Mouse (Mus musculus) common myeloid progenitor, adult 5-6 weeks (primary cell): ENCODE measurements around the gene Sigirr. TPM values are rescaled to one million over a fixed set of nuclear protein-coding genes. Genes with fewer than 3 reads are reported as not detected.

Experiments
- total RNA-seq: library from RNA; stranded (forward); fragments of 200-1000, 187-1606 nt; gene quantifications from 2 replicates; pipeline ENCODE4 v1.2.3, GENCODE M21; 2017

Gene Sigirr
- total RNA-seq, 1 experiment from 2014 or later, result 17.7 TPM

Other genes with a start within 250 kb of the Sigirr start
- gene Gm45785, start 244.2 kb downstream of the Sigirr start, total RNA-seq, result 0.50 TPM in 1 of 2 replicates, not detected in the other
- gene Ric8a, start 243.6 kb downstream of the Sigirr start, total RNA-seq, result 36.0 and 38.0 TPM in 2 replicates
- 13.8 and 24.0 TPM in 2 replicates for gene Bet1l, start 243.0 kb downstream of the Sigirr start, total RNA-seq
- 182 and 184 TPM in 2 replicates for gene Psmd13, start 218.6 kb downstream of the Sigirr start, total RNA-seq
- 34.3 and 38.6 TPM in 2 replicates for gene Sirt3, start 218.3 kb downstream of the Sigirr start, total RNA-seq
- gene Cox8b, start 200.1 kb downstream of the Sigirr start, total RNA-seq, result not detected in 2 replicates
- gene Nlrp6, start 179.7 kb downstream of the Sigirr start, total RNA-seq, result 0.18 and 0.49 TPM in 2 replicates
- gene Pgghg, start 159.2 kb downstream of the Sigirr start, total RNA-seq, result 8.0 and 12.1 TPM in 2 replicates
- not detected in 2 replicates for gene Ifitm5, start 150.3 kb downstream of the Sigirr start, total RNA-seq
- 0.96 TPM in 1 of 2 replicates, not detected in the other for gene Gm45717, start 144.6 kb downstream of the Sigirr start, total RNA-seq
- gene Ifitm2, start 144.6 kb downstream of the Sigirr start, total RNA-seq, result 275 and 332 TPM in 2 replicates
- 120 and 124 TPM in 2 replicates for gene Ifitm1, start 133.4 kb downstream of the Sigirr start, total RNA-seq
- 143 and 146 TPM in 2 replicates for gene Ifitm3, start 89.8 kb downstream of the Sigirr start, total RNA-seq
- 8.2 TPM in 1 of 2 replicates, not detected in the other for gene Ifitm6, start 82.6 kb downstream of the Sigirr start, total RNA-seq
- gene Gm17387, start 71.4 kb downstream of the Sigirr start, total RNA-seq, result not detected in 2 replicates
- 0.19 and 0.82 TPM in 2 replicates for gene B4galnt4, start 39.5 kb downstream of the Sigirr start, total RNA-seq
- gene Pkp3, start 22.4 kb downstream of the Sigirr start, total RNA-seq, result 0.19 and 3.4 TPM in 2 replicates
- gene Ano9, start 17.2 kb upstream of the Sigirr start, total RNA-seq, result not detected in 2 replicates
- gene Ptdss2, start 21.8 kb upstream of the Sigirr start, total RNA-seq, result 12.8 and 16.6 TPM in 2 replicates
- 42.0 and 54.6 TPM in 2 replicates for gene Rnh1, start 72.3 kb upstream of the Sigirr start, total RNA-seq
- 23.5 and 36.8 TPM in 2 replicates for gene Hras, start 93.4 kb upstream of the Sigirr start, total RNA-seq
- gene Lrrc56, start 93.6 kb upstream of the Sigirr start, total RNA-seq, result 1.2 TPM in 2 replicates
- gene Lmntd2, start 113.5 kb upstream of the Sigirr start, total RNA-seq, result 0.32 and 1.2 TPM in 2 replicates
- 1.8 and 5.9 TPM in 2 replicates for gene Rassf7, start 115.3 kb upstream of the Sigirr start, total RNA-seq
- gene Phrf1, start 128.2 kb upstream of the Sigirr start, total RNA-seq, result 64.1 and 114 TPM in 2 replicates
- 3.4 and 24.7 TPM in 2 replicates for gene Irf7, start 165.9 kb upstream of the Sigirr start, total RNA-seq
- gene Cdhr5, start 176.2 kb upstream of the Sigirr start, total RNA-seq, result not detected in 2 replicates
- gene Sct, start 178.6 kb upstream of the Sigirr start, total RNA-seq, result not detected in 2 replicates
- not detected in 2 replicates for gene Drd4, start 191.4 kb upstream of the Sigirr start, total RNA-seq
- gene Deaf1, start 227.1 kb upstream of the Sigirr start, total RNA-seq, result 18.7 and 29.1 TPM in 2 replicates
- 7.4 and 9.0 TPM in 2 replicates for gene Tmem80, start 227.2 kb upstream of the Sigirr start, total RNA-seq
- 1.1 TPM in 1 of 2 replicates, not detected in the other for gene Eps8l2, start 238.3 kb upstream of the Sigirr start, total RNA-seq